Mouse (Mus musculus) leukemia stem cell, adult 10-12 weeks (primary cell): Measurements from ENCODE around the gene Cchcr1. TPM values are rescaled to one million over a fixed set of nuclear protein-coding genes. Genes with fewer than 3 reads are reported as not detected.

Experiments used
- polyA plus RNA-seq: library from polyadenylated mRNA; stranded (reverse); fragments of >175 nt; gene quantifications from 2 replicates; pipeline ENCODE4 v1.2.3, GENCODE M21; 2012; ENCODE audit warnings: low replicate concordance

Gene Cchcr1
- 14.0 and 29.7 TPM in 2 replicates for polyA plus RNA-seq

DNA sequence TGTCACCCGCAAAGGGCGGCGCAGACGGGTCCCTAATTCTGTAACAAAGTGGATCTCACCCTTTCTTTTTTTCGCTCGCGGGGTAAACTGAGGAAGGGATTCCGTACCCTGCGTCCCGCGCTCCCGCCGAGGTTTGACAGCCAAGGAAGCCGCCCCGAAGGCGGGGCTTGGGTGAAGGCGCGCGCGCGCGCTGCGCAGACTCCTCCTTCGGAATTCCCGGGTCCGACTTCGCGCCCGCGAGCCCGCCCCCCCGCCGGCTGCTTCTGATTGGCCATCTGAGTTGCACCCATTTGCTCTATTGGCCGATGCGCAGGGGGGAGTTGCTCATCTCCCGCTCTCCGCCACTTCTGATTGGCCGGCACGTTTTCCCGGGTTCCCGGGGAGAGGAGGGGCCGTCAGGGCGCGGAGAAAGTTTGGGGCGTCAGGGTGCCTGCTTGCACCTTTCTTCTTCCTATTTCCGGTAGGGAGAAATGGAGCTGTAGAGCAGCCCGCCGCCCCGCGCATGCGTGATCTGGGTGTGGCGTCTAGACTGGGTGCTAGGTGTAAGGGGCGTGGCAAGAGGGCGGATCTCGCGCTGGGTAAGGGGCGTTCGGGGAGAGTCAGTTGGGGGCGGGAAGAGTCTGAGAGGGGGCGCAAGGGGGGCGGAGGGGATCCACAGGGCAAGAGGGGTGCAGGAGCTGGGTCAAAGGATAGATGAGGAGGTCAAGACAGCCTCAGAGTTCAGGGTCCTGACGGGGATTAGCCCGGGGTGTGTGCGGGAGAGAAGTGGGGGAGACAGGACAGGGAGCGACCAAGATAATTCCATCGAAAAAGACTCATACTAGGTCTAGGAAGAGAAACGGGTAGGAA, at the start of gene Cchcr1, which contains the start of gene Tcf19:
Gene Cchcr1, plus strand, starts transcription at position 449 of the 849 bp plus-strand sequence.
Gene Tcf19, minus strand, starts transcription at position 173 of the 849 bp plus-strand sequence.

GRCm38 (mm10) chr17:35469842-35470751, 46.8 kb upstream of the Cchcr1 start, which contains the start of gene H2-Q10:
Gene H2-Q10 (plus strand): TSS chr17:35470089.

GRCm38 (mm10) chr17:35505776-35506175, 11.1 kb upstream of the Cchcr1 start, which contains the start of gene Pou5f1:
Gene Pou5f1 (plus strand): TSS chr17:35506018.

DNA sequence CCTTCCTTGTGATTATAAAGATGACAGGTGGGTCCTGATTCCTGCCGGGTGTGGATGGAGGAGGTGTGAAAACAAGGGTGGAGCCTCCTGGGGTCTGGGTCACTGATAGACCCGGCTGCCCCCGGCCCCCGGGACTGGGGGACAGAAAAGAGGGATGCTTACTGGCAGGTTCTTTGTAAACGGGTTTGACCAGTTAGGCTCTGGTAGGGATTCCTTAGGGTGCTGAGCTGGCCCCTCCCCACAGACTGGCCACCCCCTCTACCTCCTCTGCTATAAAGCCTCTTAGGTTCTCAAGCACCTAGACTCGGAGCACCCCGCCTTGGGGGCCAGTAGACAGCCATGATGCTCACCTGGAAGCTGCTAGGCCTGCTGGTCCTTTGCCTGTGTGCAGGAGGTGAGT, 16.0 kb downstream of the Cchcr1 start, which contains the start of gene Psors1c2:
Gene Psors1c2, plus strand, starts transcription at position 301 of the 400 bp plus-strand sequence.

GRCm38 (mm10) chr17:35551881-35552414, 35.0 kb downstream of the Cchcr1 start, which contains the start of gene Cdsn:
Gene Cdsn (plus strand): TSS chr17:35552128.

DNA sequence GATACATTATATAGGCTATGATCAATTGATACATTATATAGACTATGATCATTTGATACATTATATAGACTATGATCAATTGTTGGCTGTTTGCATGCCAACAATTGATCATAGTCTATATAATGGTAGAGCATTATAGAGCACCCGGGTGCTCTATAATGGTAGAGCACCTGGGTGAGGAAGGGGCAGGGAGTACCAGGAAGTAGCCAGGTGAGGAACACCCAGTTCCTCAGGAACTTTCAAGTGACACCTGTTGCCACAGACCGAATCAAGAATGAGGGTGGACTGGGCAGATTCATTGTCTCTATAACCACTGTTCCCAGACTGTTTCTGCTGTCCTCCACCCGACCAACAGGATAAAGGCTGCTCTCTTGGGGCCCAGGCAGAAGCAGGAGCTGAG, 50.2 kb downstream of the Cchcr1 start, which contains the start of gene 2300002M23Rik:
Gene 2300002M23Rik, plus strand, starts transcription at position 301 of the 400 bp plus-strand sequence.

Other genes with a start within 250 kb of the Cchcr1 start
- 2.6 and 3.1 TPM in 2 replicates for gene H2-Q1, start 196.7 kb upstream of the Cchcr1 start, polyA plus RNA-seq
- gene H2-Q2, start 174.9 kb upstream of the Cchcr1 start, polyA plus RNA-seq: 1.7 and 1.8 TPM in 2 replicates
- gene H2-Q4, start 137.5 kb upstream of the Cchcr1 start, polyA plus RNA-seq: 114 and 185 TPM in 2 replicates
- gene H2-Q6, start 92.2 kb upstream of the Cchcr1 start, polyA plus RNA-seq: 67.9 and 111 TPM in 2 replicates
- 8.4 and 19.9 TPM in 2 replicates for gene H2-Q7, start 77.9 kb upstream of the Cchcr1 start, polyA plus RNA-seq
- gene H2-Q10, start 47.0 kb upstream of the Cchcr1 start, polyA plus RNA-seq: 2.4 and 3.7 TPM in 2 replicates
- gene Pou5f1, start 11.1 kb upstream of the Cchcr1 start, polyA plus RNA-seq: not detected in 2 replicates
- gene Tcf19, start 276 bp upstream of the Cchcr1 start, polyA plus RNA-seq: 65.9 and 189 TPM in 2 replicates
- gene Psors1c2, start 16.1 kb downstream of the Cchcr1 start, polyA plus RNA-seq: 5.1 and 6.5 TPM in 2 replicates
- gene Cdsn, start 35.0 kb downstream of the Cchcr1 start, polyA plus RNA-seq: not detected in 2 replicates
- 0.18 and 0.27 TPM in 2 replicates for gene 2300002M23Rik, start 50.4 kb downstream of the Cchcr1 start, polyA plus RNA-seq
- not detected in 2 replicates for gene Sfta2, start 84.4 kb downstream of the Cchcr1 start, polyA plus RNA-seq
- not detected in 2 replicates for gene Gm9573, start 109.5 kb downstream of the Cchcr1 start, polyA plus RNA-seq
- gene Mucl3, start 126.6 kb downstream of the Cchcr1 start, polyA plus RNA-seq: 0.07 TPM in 1 of 2 replicates, not detected in the other
- 130 and 160 TPM in 2 replicates for gene Vars2, start 150.5 kb downstream of the Cchcr1 start, polyA plus RNA-seq
- 13.7 and 44.1 TPM in 2 replicates for gene Gtf2h4, start 156.6 kb downstream of the Cchcr1 start, polyA plus RNA-seq
- gene Ddr1, start 187.5 kb downstream of the Cchcr1 start, polyA plus RNA-seq: 8.0 and 11.4 TPM in 2 replicates